Mouse (Mus musculus) liver, embryonic 14.5 days (tissue): Measurements from ENCODE around the gene Cpa1.

ENCODE experiments used
- CTCF ChIP-seq: IDR thresholded peaks from 2 replicates; pipeline ENCODE4 v1.5.1; 2016; ENCODE audit warnings: antibody characterized with exemption, low read depth, control low read depth
- EP300 ChIP-seq: IDR thresholded peaks from 2 replicates; pipeline ENCODE4 v1.6.1; 2016; ENCODE audit warnings: antibody characterized with exemption, low read depth

DNA sequence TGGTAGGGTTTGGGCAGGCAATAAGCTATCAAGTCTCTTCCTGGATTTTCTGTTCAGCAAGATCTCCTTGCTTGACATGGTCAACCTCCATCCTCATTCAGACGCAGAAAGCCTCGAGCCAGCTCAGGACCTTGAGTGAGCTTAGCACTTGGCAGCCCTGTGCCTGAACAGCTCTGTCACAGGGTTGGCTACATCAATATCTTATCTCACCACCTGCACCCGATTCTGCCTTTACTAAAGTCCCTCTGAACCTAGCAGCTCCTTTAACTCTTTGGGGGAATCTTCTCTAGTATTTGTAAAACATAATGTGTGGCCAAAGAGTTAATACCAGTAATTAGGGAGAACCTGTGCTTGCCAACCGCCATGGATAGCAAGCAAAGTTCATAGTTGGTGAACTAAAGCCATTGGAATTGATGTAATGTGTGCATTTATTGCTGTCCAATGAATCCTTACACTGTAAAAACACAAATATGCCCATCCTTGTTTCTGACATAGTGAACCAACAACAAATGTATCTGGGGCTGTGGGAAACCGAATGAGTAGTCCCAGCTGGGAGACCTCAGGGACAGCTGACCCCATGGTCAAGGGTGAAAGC lies at the start of gene Cpa1:
- TF ChIP-seq CTCF (no peak), EP300 (no peak)
